Mouse (Mus musculus) forebrain, embryonic 14.5 days (tissue): ENCODE data around the gene Prdm10. TPM values are rescaled to one million over a fixed set of nuclear protein-coding genes. Genes with fewer than 3 reads are reported as not detected.

ENCODE experiments used
- ATAC-seq: fragments of 200-750 bp; cut with Nextera tagmentation; 2 replicates; pipeline ENCODE4 v1.8.0; 2017; ENCODE audit warnings: mild to moderate bottlenecking, moderate library complexity
- DNase-seq: peaks from one replicate; pipeline ENCODE4 v3.0.0-alpha.2; 2015; ENCODE audit warnings: low spot score
- H3K27ac ChIP-seq: fragments of 300-500 bp; sonication (generic); 2 replicates; pipeline ENCODE4 v1.5.1; 2014; ENCODE audit warnings: low read depth, mild to moderate bottlenecking, control low read depth, low read length, moderate library complexity
- H3K27me3 ChIP-seq: fragments of 300-500 bp; sonication (generic); replicated peaks from 2 replicates; pipeline ENCODE4 v1.6.1; 2014; ENCODE audit warnings: low read length, control low read depth, mixed read lengths; ENCODE audit not compliant: control insufficient read depth, insufficient read depth
- H3K36me3 ChIP-seq: fragments of 300-500 bp; sonication (generic); 2 replicates; pipeline ENCODE4 v1.6.1; 2014; ENCODE audit warnings: low read length, control low read depth; ENCODE audit not compliant: control insufficient read depth, insufficient read depth
- H3K4me1 ChIP-seq: fragments of 300-500 bp; sonication (generic); 2 replicates; pipeline ENCODE4 v1.6.1; 2014; ENCODE audit warnings: antibody characterized with exemption, low read length, control low read depth; ENCODE audit not compliant: control insufficient read depth, insufficient read depth
- H3K4me2 ChIP-seq: fragments of 300-500 bp; sonication (generic); 2 replicates; pipeline ENCODE4 v1.6.1; 2014; ENCODE audit warnings: mild to moderate bottlenecking, control low read depth, low read length
- H3K4me3 ChIP-seq: fragments of 300-500 bp; sonication (generic); 2 replicates; pipeline ENCODE4 v1.5.1; 2014; ENCODE audit warnings: low read depth, low read length, control low read depth
- H3K9ac ChIP-seq: fragments of 300-500 bp; sonication (generic); 2 replicates; pipeline ENCODE4 v1.6.1; 2014; ENCODE audit warnings: mild to moderate bottlenecking, low read length, control low read depth, moderate library complexity
- H3K9me3 ChIP-seq: fragments of 300-500 bp; sonication (generic); replicated peaks from 2 replicates; pipeline ENCODE4 v1.6.1; 2016; ENCODE audit warnings: low read length, control low read depth, mixed read lengths; ENCODE audit not compliant: control insufficient read depth
- WGBS: fragments of 180-500 bp; shearing (Covaris S2); extraction: QIAGEN DNeasy Blood & Tissue Kit; methylation state at CpG from one replicate; pipeline ENCODE4 v1.1.7; 2014; 5-methylcytosine and 5-hydroxymethylcytosine counted together
- polyA plus RNA-seq: library from polyadenylated mRNA; unstranded; fragments of >200 nt; fragmentation: Nextera tagmentation; extraction: Ambion mirVana; gene quantifications from 2 replicates; pipeline ENCODE4 v1.2.1, GENCODE M21; 2014

Prdm10 gene
- polyA plus RNA-seq, 1 experiment from 2014 or later: 7.3 TPM

DNA sequence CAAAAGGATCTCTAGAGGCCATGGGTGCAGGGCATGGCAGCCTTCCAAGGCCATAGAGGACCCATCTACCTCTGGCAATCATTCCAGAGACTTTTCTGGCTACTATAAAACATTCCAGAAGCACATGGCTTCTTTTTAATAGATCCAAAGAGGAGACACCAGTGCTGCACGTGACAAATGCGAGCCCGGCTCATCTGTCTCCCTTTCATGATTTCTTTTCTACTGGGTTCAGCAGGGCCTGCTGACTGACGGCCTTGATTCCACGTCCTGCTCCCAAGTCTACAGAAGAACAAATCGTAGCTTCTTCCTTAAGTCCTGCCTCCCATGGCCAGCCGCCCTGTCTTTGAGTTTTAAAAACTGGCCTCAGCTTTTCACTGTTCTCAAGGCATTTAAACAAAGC lies 1.7 kb upstream of the Prdm10 start:
- Histone ChIP-seq H3K9ac (no peak overlapping the region), H3K4me2 (no peak overlapping the region), H3K4me3 (no peak overlapping the region), H3K27me3 (no peaks in the 10 kb centered on the region), H3K27ac (no peak overlapping the region), H3K4me1 (peaks cover 16% of the 10 kb centered on the region), H3K36me3 (no peaks in the 10 kb centered on the region), H3K9me3 (no peaks in the 10 kb centered on the region)
- DNase-seq: no peak
- WGBS: 75% methylated on average over 7 of the region's 7 CpGs
- ATAC-seq: no peak

DNA sequence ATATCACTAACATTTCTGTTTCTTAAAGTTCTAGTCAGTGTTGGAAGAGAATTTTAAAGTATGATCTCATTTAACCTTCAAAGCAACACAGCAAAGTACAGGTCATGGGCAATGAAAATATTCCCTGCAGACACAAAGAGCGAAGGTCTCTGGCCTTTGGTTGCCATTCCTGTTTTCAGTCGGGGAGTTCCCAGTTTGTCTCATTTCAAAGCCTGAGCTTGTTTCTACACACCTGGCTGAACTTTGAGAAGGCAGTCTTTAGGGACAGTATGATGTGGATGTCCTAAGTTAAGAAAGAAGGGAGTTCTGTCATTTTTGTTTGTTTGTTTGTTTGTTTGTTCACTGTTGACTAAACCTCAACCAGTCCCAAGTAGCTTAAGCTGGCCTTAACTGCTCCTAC lies 1.0 kb upstream of the Prdm10 start:
- Histone ChIP-seq H3K9me3 (no peaks in the 10 kb centered on the region), H3K4me1 (peaks cover 16% of the 10 kb centered on the region), H3K36me3 (no peaks in the 10 kb centered on the region), H3K27ac (peak overlapping the region; percentile 100), H3K4me3 (peak overlapping the region; percentile 85), H3K27me3 (no peaks in the 10 kb centered on the region), H3K9ac (peak overlapping the region; percentile 100), H3K4me2 (peak overlapping the region; percentile 75)
- 64% methylated on average over 2 of the region's 2 CpGs for WGBS
- DNase-seq: no peak
- ATAC-seq: no peak

DNA sequence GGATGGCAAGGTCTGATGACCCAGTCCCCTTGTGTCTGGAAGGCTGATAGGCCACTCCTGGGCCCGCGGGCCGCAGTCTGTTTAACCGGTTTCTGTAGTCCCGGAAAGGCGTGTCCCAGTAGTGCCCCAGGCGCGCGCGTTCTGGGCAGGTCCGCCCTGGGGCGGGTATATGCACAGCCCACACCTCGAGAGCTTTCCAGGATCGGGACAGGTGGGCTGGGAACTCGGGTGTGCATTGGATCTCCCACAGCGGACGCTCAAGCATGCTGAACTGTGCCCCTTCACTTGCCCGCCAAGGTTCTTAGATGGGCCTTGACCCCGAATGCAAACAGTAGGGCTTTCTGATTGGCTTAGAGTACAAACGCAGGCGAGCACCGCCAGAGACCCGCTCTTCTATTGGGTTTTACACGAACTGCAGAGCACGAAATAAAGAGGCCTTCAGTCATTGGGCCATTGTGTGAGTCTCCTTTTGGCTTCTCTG lies 413 bp upstream of the Prdm10 start:
- no peaks in the 10 kb centered on the region for H3K9me3 ChIP-seq
- peak overlapping the region; percentile 75 for H3K4me2 ChIP-seq
- peaks cover 16% of the 10 kb centered on the region for H3K4me1 ChIP-seq
- peak overlapping the region; percentile 100 for H3K9ac ChIP-seq
- no peaks in the 10 kb centered on the region for H3K27me3 ChIP-seq
- no peaks in the 10 kb centered on the region for H3K36me3 ChIP-seq
- ATAC-seq (peak; percentile 87), DNase-seq (no peak)
- peak overlapping the region; percentile 85 for H3K4me3 ChIP-seq
- 0% methylated on average over 25 of the region's 25 CpGs for WGBS
- peak overlapping the region; percentile 100 for H3K27ac ChIP-seq

DNA sequence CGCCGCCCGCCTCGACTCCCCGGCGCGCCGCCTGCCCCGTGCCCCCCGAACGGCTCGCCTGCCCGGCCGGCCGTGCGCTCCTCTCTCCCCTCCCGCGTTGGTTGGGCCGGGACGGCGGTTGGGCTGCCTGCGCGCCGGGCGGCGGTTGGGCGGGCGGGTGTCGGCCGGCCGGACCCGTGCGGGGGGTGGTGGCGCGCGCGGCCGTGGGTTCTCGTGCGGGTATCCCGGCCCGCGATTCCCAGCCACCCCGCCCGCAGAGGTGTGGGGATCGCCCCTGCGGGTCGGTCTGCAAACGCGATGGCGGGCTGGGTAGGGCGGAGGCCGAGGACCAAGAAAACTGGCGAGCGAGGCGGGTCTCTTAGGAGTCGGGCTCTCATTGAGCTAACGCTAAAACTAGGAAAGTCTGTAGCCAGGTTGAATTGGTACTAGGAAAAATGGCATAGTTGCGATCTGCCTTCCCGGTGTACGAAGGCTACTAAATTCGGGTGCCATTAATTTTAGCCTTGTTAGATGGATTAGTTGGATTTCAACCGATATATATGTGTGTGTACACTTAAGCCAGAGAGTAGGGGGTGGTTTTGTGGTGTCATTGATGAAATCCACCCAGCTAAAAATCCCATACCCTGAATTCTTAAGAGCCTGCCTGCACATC lies 799 bp downstream of the Prdm10 start:
- Histone ChIP-seq H3K27me3 (no peaks in the 10 kb centered on the region), H3K4me3 (peak overlapping the region; percentile 85), H3K9ac (peak overlapping the region; percentile 100), H3K27ac (peak overlapping the region; percentile 100), H3K9me3 (no peaks in the 10 kb centered on the region), H3K4me2 (peak overlapping the region; percentile 75), H3K36me3 (no peaks in the 10 kb centered on the region), H3K4me1 (peaks cover 16% of the 10 kb centered on the region)
- ATAC-seq: peak; percentile 63
- under 1% methylated on average over 60 of the region's 63 CpGs for WGBS
- no peak for DNase-seq

DNA sequence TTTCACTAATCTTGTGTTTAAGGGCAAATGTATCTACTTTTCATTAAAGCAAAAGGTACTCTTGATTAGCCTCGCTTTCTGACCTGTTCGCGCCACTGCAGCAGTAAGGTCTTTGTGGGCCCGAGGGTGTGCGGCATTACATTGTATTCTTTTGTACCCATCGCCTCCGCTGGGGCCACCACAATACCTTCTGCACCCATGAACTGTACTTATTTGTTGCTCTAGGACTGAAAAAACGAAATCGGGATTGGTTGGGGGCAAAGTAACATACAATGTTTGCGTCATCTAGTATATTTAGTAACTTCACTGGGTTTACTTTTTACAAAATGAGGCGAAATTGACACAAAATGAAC lies 1.3 kb downstream of the Prdm10 start:
- peak overlapping the region; percentile 100 for H3K9ac ChIP-seq
- peak overlapping the region; percentile 100 for H3K27ac ChIP-seq
- DNase-seq: peak; percentile 54
- 1% methylated on average over 11 of the region's 11 CpGs for WGBS
- no peak for ATAC-seq
- no peaks in the 10 kb centered on the region for H3K27me3 ChIP-seq
- H3K4me2 ChIP-seq: peak overlapping the region; percentile 75
- H3K4me3 ChIP-seq: peak overlapping the region; percentile 85
- peaks cover 16% of the 10 kb centered on the region for H3K4me1 ChIP-seq
- no peaks in the 10 kb centered on the region for H3K36me3 ChIP-seq
- H3K9me3 ChIP-seq: no peaks in the 10 kb centered on the region

DNA sequence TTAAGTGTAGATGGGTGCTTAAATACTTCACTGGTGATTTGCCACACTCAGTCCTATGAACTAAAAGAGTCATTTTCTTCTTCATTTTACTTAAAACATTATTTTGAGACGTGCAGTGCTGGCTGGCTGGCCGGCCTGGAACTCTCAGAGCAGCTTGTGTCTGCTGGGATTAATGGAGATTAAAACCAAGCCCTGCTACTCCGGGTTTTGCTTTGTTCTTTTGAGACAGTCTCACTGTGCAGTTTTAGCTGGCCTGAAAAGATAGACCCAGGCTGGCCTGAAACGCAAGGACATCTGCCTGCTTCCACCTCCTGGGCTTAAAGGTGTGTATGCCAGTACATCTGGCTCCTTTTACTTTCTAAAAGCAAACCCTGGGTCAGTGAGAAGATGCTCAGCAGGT lies 2.2 kb downstream of the Prdm10 start:
- 7% methylated on average over 4 of the region's 4 CpGs for WGBS
- Histone ChIP-seq H3K4me1 (peaks cover 16% of the 10 kb centered on the region), H3K9ac (peak overlapping the region; percentile 100), H3K27me3 (no peaks in the 10 kb centered on the region), H3K36me3 (no peaks in the 10 kb centered on the region), H3K9me3 (no peaks in the 10 kb centered on the region), H3K27ac (peak overlapping the region; percentile 39; the same call in 1 of the 2 replicates), H3K4me3 (peak overlapping the region; percentile 85; the same call in 1 of the 2 replicates), H3K4me2 (peak overlapping the region; percentile 75)
- ATAC-seq: no peak
- peak; percentile 26 for DNase-seq

DNA sequence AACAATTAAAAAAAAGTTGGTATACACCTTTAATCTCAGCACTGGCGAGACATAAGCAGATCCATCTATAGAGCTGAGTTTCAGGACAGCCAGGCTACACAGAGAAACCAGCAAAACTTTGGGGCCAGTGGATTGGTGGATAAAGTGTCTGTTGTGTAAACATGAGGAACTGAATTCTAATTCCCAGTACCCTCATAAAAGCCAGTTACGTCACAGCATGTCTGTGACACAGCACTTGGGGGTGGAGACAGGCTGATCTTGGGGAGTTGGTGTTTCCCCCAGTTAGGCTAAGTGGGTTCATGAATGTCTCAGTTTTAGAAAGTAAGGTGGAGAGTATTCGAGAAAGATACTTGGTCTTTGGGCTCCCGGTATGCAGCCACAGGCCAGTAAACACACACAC lies 2.7 kb downstream of the Prdm10 start:
- Histone ChIP-seq H3K4me3 (no peak overlapping the region), H3K36me3 (no peaks in the 10 kb centered on the region), H3K4me2 (peak overlapping the region; percentile 75; the same call in 1 of the 2 replicates), H3K9ac (no peak overlapping the region), H3K27me3 (no peaks in the 10 kb centered on the region), H3K4me1 (peaks cover 16% of the 10 kb centered on the region), H3K27ac (no peak overlapping the region; the same call in 1 of the 2 replicates), H3K9me3 (no peaks in the 10 kb centered on the region)
- DNase-seq (no peak), ATAC-seq (no peak)
- 76% methylated on average over 4 of the region's 4 CpGs for WGBS

DNA sequence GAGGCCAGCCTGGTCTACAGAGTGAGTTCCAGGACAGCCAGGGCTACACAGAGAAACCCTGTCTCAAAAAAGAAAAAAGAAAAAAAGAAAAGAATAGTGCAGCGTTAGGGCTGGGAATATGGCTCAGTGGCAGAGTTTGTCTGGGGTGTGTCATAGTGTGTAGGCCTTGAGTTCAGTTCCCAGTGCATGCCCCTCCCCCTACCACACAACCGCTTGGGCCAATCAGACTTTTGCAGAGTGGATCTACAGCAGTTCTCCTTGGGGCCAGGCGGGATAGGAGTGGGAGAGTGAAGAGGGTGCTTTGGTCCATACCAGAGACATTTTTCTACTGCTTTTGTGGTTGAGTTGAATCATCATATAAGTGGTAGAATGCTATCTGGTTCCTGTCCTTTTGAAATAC lies 3.6 kb downstream of the Prdm10 start:
- Histone ChIP-seq H3K36me3 (no peaks in the 10 kb centered on the region), H3K27ac (no peak overlapping the region), H3K4me3 (no peak overlapping the region), H3K4me1 (peaks cover 16% of the 10 kb centered on the region), H3K4me2 (no peak overlapping the region), H3K9me3 (no peaks in the 10 kb centered on the region), H3K27me3 (no peaks in the 10 kb centered on the region), H3K9ac (no peak overlapping the region)
- ATAC-seq (no peak), DNase-seq (no peak)
- WGBS: 94% methylated on average over 3 of the region's 3 CpGs

DNA sequence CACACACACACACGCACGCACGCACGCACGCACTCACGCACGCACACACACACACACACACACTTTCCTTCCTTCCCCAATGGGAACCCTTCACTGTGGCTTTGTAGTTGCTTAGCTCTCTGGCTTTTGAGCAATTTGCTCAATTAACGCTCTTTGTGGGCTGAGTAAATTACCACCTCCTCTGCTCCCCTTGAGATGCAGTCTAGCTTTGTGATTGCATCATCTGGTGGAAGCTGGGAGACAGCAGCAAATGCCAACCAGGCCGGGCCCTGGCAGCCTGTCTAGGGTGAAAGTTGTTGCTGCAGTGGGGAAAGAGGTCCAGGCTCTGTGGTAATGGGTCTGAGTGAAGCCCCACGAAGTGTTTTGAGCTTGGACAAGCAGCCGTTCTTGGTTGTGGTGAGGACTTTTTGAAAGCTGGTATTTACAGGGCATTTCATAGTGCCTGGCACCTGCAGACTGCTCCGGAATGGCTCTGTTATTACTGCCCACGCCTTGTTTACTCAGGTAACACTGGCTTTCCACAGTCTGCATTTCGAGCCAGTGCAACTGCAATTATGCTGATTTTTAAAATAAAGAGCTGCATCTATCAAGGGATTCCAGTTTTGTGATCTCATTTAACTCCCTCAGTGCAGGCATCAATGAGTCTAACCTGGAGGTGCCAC lies 10.0 kb downstream of the Prdm10 start:
- peak; percentile 90 for ATAC-seq

More for the DNA sequence above, 10.0 kb downstream of the Prdm10 start:
- H3K4me1 ChIP-seq: peaks cover 7% of the 10 kb centered on the region; the same call in 1 of the 2 replicates
- H3K36me3 ChIP-seq: no peaks in the 10 kb centered on the region
- 0 out of 2 replicates have a peak overlapping the region, but pooled peaks have one; percentile 6 for H3K9ac ChIP-seq
- no peak overlapping the region for H3K4me3 ChIP-seq
- WGBS: 44% methylated on average over 14 of the region's 14 CpGs
- peak overlapping the region; percentile 45 for H3K27ac ChIP-seq
- no peak overlapping the region for H3K4me2 ChIP-seq
- DNase-seq: peak; percentile 78
- H3K27me3 ChIP-seq: no peaks in the 10 kb centered on the region
- H3K9me3 ChIP-seq: no peaks in the 10 kb centered on the region
